Mouse (Mus musculus) liver, postnatal 0 days (tissue): ENCODE data around the gene Cdh23.

Experiments
- CTCF ChIP-seq: sonication (generic); IDR thresholded peaks from 2 replicates; pipeline ENCODE4 v1.5.1; 2016; ENCODE audit warnings: antibody characterized with exemption, low read depth
- EP300 ChIP-seq: IDR thresholded peaks from 2 replicates; pipeline ENCODE4 v1.6.1; 2016; ENCODE audit warnings: antibody characterized with exemption, low read depth, mild to moderate bottlenecking

DNA sequence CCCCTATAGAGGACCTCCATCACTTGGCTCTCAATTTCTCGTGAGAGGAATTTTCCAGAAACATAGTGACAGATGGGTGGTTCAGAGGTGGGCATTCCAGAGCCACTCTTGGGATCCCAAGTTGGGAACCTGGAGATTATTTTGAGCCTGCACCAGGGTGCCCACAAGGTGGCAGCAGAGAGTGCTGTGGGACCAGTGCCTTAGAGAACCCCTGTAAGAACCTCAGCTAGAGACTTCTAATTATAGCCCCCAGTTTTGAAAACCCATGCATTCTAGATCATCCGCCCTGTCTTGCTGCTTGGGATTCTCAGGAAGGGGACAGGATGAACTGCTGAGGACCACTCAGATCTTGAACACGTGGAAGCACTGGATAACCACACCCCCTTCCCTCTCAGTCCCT lies 278.2 kb downstream of the Cdh23 start:
- TF ChIP-seq CTCF = peak; percentile 82
- no peak for TF ChIP-seq EP300
